Mouse (Mus musculus): Measurements from ENCODE around the gene Hadhb. TPM values are rescaled to one million over a fixed set of nuclear protein-coding genes. Genes with fewer than 3 reads are reported as not detected.
"Not testable (repeated sequence)": the region's sequence is repeated elsewhere in the genome, so short reads cannot be mapped to it uniquely, and the experiment has no call there.

Gene Hadhb
- total and polyA plus RNA-seq, 2 experiments from 2014 or later: 1,098 to 1,207 TPM

DNA sequence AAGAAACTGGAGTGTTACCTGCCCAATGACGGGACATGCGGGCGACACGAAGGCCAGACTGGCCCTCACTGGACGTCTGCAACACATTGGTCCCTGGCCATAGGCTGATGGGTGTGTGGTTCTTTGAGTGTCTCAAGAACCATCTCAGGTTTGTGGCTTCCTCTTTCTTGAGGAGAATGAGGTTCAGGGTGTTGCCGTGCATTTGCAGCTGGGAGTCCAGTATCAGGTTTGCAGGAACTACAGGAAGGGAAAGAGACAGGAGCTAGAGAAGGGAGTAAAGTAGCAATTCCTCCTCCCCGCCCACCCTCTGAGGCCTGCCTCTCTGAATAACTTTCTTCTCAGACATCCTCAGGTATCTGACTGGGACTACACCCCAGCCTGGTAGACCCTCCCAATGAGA, 47.2 kb downstream of the Hadhb start:
- H3K27me3 ChIP-seq (ENCODE audit: control insufficient read depth, insufficient read depth, low read length): no peaks in the 10 kb centered on the region
- H3K9me3 ChIP-seq (replicated peaks; ENCODE audit: control insufficient read depth, low read length): no peaks in the 10 kb centered on the region
- TF ChIP-seq CTCF (IDR thresholded peaks at IDR 0.05; ENCODE audit: low read depth) (no peak), EP300 (IDR thresholded peaks at IDR 0.05; ENCODE audit: low read depth) (no peak)
- ATAC-seq (ENCODE audit: insufficient read depth, low read depth) (no peak), DNase-seq (ENCODE audit: low spot score) (no peak)
- no peak overlapping the region for H3K9ac ChIP-seq (replicated peaks; ENCODE audit: low read depth, low read length)
- 87% methylated on average over 7 of the region's 7 CpGs for WGBS
- no peaks in the 10 kb centered on the region for H3K36me3 ChIP-seq (replicated peaks; ENCODE audit: control insufficient read depth, insufficient read depth, low read length)
- no peak overlapping the region for H3K27ac ChIP-seq (ENCODE audit: low read depth)
- no peaks in the 10 kb centered on the region for H3K4me1 ChIP-seq (ENCODE audit: control insufficient read depth, insufficient read depth)
- no peak overlapping the region for H3K4me2 ChIP-seq (ENCODE audit: low read depth, low read length)
- no peak overlapping the region for H3K4me3 ChIP-seq (ENCODE audit: low read depth, low read length)

DNA sequence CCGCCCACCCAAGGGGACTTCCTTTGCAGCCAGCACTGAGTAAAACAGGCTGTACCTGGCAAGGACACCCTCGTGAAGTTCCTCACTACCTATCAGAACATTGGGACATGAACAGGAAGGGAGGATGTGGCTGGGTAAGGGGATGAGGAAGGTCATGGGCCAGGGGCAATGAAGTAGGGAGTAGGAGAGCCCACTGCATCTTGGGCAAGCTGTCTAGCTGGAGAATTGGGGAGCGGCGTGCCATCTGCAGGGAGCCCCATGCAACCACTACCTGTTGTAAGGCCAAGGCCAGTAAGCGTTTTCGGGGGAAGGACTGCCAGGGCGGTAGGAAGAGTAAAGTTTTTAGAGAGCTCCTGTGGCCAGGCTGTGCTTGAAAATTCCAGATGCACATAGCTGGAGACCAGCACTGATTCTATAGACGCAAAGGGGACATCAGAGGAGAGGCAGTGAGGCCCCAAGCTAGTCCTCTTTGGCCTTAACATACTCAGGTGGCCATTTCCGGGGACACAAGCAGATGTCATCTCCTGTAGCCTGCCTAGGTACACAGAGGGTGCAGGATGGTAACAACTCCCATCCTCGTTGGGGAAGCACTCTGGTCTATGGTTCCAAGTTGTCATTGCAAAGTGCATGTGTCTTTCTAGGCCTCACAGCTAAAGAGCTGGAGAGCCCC, 48.3 kb downstream of the Hadhb start:
- ATAC-seq (ENCODE audit: insufficient read depth, low read depth): no peak

DNA sequence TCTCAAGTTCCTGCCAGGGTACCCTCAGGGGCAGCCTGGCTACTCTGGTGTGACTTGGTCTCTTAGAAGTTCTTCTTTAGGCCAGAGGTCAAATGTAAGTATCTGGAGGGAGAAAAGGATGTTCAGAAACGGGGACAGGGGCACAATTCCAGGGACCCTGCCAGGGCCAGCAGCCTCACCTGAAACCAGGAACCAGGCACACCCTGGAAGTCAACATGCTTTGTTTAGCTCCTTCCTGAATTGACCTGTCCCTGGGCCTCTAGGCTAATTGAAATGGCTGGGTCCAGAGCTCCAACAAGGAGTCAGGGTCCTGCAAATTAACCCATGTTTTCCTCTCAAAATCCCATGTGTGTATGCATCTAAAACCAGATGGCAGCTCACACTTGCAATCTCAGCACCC, 49.4 kb downstream of the Hadhb start:
- Histone ChIP-seq H3K27me3 (ENCODE audit: control insufficient read depth, insufficient read depth, low read length) (no peaks in the 10 kb centered on the region), H3K9me3 (replicated peaks; ENCODE audit: control insufficient read depth, low read length) (no peaks in the 10 kb centered on the region), H3K4me1 (ENCODE audit: control insufficient read depth, insufficient read depth) (peaks cover 8% of the 10 kb centered on the region; the same call in 1 of the 2 replicates), H3K4me2 (ENCODE audit: low read depth, low read length) (no peak overlapping the region), H3K27ac (ENCODE audit: low read depth) (no peak overlapping the region), H3K4me3 (ENCODE audit: low read depth, low read length) (no peak overlapping the region), H3K9ac (replicated peaks; ENCODE audit: low read depth, low read length) (no peak overlapping the region), H3K36me3 (replicated peaks; ENCODE audit: control insufficient read depth, insufficient read depth, low read length) (no peaks in the 10 kb centered on the region)
- ATAC-seq (ENCODE audit: insufficient read depth, low read depth) (no peak), DNase-seq (ENCODE audit: low spot score) (no peak)
- TF ChIP-seq EP300 (IDR thresholded peaks at IDR 0.05; ENCODE audit: low read depth) (no peak), CTCF (IDR thresholded peaks at IDR 0.05; ENCODE audit: low read depth) (no peak)
- WGBS: 50% methylated on average over 1 of the region's 1 CpGs

More for the DNA sequence above, 48.3 kb downstream of the Hadhb start:
- Histone ChIP-seq H3K27ac (ENCODE audit: low read depth) (no peak overlapping the region), H3K27me3 (ENCODE audit: control insufficient read depth, insufficient read depth, low read length) (no peaks in the 10 kb centered on the region), H3K9ac (replicated peaks; ENCODE audit: low read depth, low read length) (no peak overlapping the region), H3K36me3 (replicated peaks; ENCODE audit: control insufficient read depth, insufficient read depth, low read length) (no peaks in the 10 kb centered on the region), H3K4me1 (ENCODE audit: control insufficient read depth, insufficient read depth) (no peaks in the 10 kb centered on the region), H3K4me3 (ENCODE audit: low read depth, low read length) (no peak overlapping the region), H3K9me3 (replicated peaks; ENCODE audit: control insufficient read depth, low read length) (no peaks in the 10 kb centered on the region), H3K4me2 (ENCODE audit: low read depth, low read length) (no peak overlapping the region)
- DNase-seq (ENCODE audit: low spot score): no peak
- TF ChIP-seq CTCF (IDR thresholded peaks at IDR 0.05; ENCODE audit: low read depth): no peak
- no peak for TF ChIP-seq EP300 (IDR thresholded peaks at IDR 0.05; ENCODE audit: low read depth)
- WGBS: 75% methylated on average over 10 of the region's 10 CpGs

DNA sequence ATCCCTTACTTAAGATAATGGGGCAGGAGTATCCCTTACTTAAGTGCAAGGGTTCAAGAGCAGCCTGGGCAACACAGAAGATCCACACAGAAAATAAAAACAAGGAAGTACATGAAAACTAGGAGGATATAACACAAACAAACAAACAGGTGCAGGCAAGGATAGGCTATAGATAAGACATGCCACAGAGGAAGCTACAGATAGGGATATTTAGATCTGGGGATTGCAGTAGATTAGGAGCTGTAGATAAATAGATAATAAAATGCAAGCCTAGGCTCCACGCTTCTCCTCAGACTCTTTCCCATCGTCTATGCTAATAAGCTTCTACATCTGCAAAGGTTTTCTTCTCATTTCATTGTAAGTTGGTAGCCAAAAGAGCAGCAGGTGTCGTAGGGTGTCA, 50.0 kb downstream of the Hadhb start:
- no peak for DNase-seq (ENCODE audit: low spot score)
- no peak overlapping the region for H3K4me3 ChIP-seq (ENCODE audit: low read depth, low read length)
- no peak for ATAC-seq (ENCODE audit: insufficient read depth, low read depth)
- 65% methylated on average over 3 of the region's 3 CpGs for WGBS
- H3K27ac ChIP-seq (ENCODE audit: low read depth): no peak overlapping the region
- TF ChIP-seq CTCF (IDR thresholded peaks at IDR 0.05; ENCODE audit: low read depth) (no peak), EP300 (IDR thresholded peaks at IDR 0.05; ENCODE audit: low read depth) (no peak)
- no peak overlapping the region for H3K9ac ChIP-seq (replicated peaks; ENCODE audit: low read depth, low read length)
- no peaks in the 10 kb centered on the region for H3K27me3 ChIP-seq (ENCODE audit: control insufficient read depth, insufficient read depth, low read length)
- no peaks in the 10 kb centered on the region for H3K36me3 ChIP-seq (replicated peaks; ENCODE audit: control insufficient read depth, insufficient read depth, low read length)
- H3K4me2 ChIP-seq (ENCODE audit: low read depth, low read length): no peak overlapping the region
- H3K9me3 ChIP-seq (replicated peaks; ENCODE audit: control insufficient read depth, low read length): no peaks in the 10 kb centered on the region
- H3K4me1 ChIP-seq (ENCODE audit: control insufficient read depth, insufficient read depth): peaks cover 8% of the 10 kb centered on the region; the same call in 1 of the 2 replicates

DNA sequence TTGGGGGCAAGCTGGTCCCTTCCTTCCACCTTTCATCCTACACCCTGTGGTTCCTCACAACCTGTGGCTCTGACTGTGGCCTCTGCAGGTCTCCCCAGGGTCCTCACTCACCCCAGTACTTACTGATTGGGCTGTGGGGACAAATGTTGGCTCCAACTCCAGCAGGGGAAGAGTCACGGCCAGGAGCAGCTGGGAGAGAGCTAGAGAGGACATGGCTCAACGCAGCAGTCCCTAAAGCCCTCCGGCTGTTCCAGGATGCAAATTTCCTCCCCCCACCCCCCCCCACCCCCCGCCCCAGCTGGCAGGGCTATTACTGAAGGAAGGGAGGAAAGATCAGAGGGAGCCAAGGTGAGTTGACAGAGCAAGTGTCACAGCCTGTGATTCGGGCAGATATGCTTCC, 50.4 kb downstream of the Hadhb start, which contains the start of gene Adgrf3:
Gene Adgrf3 (minus strand): TSS at position 230 of the 400 bp plus-strand sequence.
- Histone ChIP-seq H3K27ac (ENCODE audit: low read depth) (no peak within 1 kb of the TSS), H3K4me3 (ENCODE audit: low read depth, low read length) (no peak within 1 kb of the TSS), H3K27me3 (ENCODE audit: control insufficient read depth, insufficient read depth, low read length) (no peaks in the 10 kb centered on the region), H3K4me2 (ENCODE audit: low read depth, low read length) (no peak within 1 kb of the TSS), H3K4me1 (ENCODE audit: control insufficient read depth, insufficient read depth) (peaks cover 8% of the 10 kb centered on the region; the same call in 1 of the 2 replicates), H3K36me3 (replicated peaks; ENCODE audit: control insufficient read depth, insufficient read depth, low read length) (no peaks in the 10 kb centered on the region), H3K9ac (replicated peaks; ENCODE audit: low read depth, low read length) (no peak within 1 kb of the TSS), H3K9me3 (replicated peaks; ENCODE audit: control insufficient read depth, low read length) (no peaks in the 10 kb centered on the region)
- 35% methylated on average over 5 of the region's 5 CpGs for WGBS
- no peak for TF ChIP-seq CTCF (IDR thresholded peaks at IDR 0.05; ENCODE audit: low read depth)
- no peak for TF ChIP-seq EP300 (IDR thresholded peaks at IDR 0.05; ENCODE audit: low read depth)
- DNase-seq (ENCODE audit: low spot score): no peak
- no peak for ATAC-seq (ENCODE audit: insufficient read depth, low read depth)

DNA sequence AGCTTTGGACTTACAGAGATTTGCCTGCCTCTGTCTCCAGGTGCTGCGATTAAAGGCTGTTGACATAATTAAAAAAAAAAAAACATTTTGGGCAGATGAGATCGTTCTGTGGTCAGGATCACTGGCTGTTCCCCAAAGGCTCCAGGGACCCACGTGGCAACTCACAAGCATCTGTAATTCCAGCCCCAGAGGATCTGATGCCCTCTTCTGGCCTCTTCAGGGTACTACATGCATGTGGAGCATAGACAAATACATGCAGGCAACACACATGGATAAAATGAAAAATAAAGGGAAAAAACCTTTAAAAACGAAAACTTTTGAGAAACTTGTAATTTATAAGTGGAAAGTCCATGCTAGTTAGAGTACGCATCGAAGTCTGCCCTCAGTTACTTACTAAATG, 52.2 kb downstream of the Hadhb start:
- Histone ChIP-seq H3K4me3 (ENCODE audit: low read depth, low read length) (no peak overlapping the region), H3K4me1 (ENCODE audit: control insufficient read depth, insufficient read depth) (peaks cover 8% of the 10 kb centered on the region; the same call in 1 of the 2 replicates), H3K9me3 (replicated peaks; ENCODE audit: control insufficient read depth, low read length) (no peaks in the 10 kb centered on the region), H3K27ac (ENCODE audit: low read depth) (no peak overlapping the region), H3K9ac (replicated peaks; ENCODE audit: low read depth, low read length) (no peak overlapping the region), H3K36me3 (replicated peaks; ENCODE audit: control insufficient read depth, insufficient read depth, low read length) (no peaks in the 10 kb centered on the region), H3K27me3 (ENCODE audit: control insufficient read depth, insufficient read depth, low read length) (no peaks in the 10 kb centered on the region), H3K4me2 (ENCODE audit: low read depth, low read length) (no peak overlapping the region)
- ATAC-seq (ENCODE audit: insufficient read depth, low read depth): no peak
- WGBS: 68% methylated on average over 6 of the region's 6 CpGs
- no peak for DNase-seq (ENCODE audit: low spot score)
- TF ChIP-seq CTCF (IDR thresholded peaks at IDR 0.05; ENCODE audit: low read depth): peak; percentile 40
- no peak for TF ChIP-seq EP300 (IDR thresholded peaks at IDR 0.05; ENCODE audit: low read depth)

DNA sequence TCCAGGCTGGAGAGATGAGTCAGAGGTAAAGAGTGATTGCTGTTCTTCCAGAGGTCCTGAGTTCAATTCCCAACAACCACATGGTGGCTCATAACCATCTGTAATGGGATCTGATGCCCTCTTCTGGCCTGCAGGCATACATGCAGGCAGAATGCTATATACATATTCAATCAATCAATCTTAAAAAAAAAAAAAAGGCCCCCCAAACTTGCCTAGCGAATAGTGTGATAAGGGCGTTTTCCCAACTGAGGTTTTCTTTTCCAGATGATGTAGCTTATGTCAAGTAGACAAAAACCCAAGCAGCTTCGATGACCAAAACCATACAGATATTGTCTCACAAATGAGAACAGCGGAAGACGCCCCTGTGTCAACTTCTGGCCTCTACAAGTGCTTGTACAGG, 55.7 kb downstream of the Hadhb start:
- not testable (repeated sequence) for DNase-seq (ENCODE audit: low spot score); H3K27me3 ChIP-seq (ENCODE audit: control insufficient read depth, insufficient read depth, low read length); H3K9ac ChIP-seq (replicated peaks; ENCODE audit: low read depth, low read length); H3K9me3 ChIP-seq (replicated peaks; ENCODE audit: control insufficient read depth, low read length); H3K4me1 ChIP-seq (ENCODE audit: control insufficient read depth, insufficient read depth); H3K4me2 ChIP-seq (ENCODE audit: low read depth, low read length); H3K27ac ChIP-seq (ENCODE audit: low read depth); H3K4me3 ChIP-seq (ENCODE audit: low read depth, low read length); H3K36me3 ChIP-seq (replicated peaks; ENCODE audit: control insufficient read depth, insufficient read depth, low read length); ATAC-seq (ENCODE audit: insufficient read depth, low read depth)
- 89% methylated on average over 5 of the region's 5 CpGs for WGBS

Measured in heart, postnatal 0 days (tissue).